Mouse (Mus musculus) megakaryocyte progenitor cell, adult 5-6 weeks (primary cell): ENCODE data around the gene Actr3. TPM values are rescaled to one million over a fixed set of nuclear protein-coding genes. Genes with fewer than 3 reads are reported as not detected.

Source experiments
- ATAC-seq: replicated peaks from 2 replicates; pipeline ENCODE4 v1.8.0; 2016; ENCODE audit warnings: mild to moderate bottlenecking, moderate TSS enrichment, inconsistent platforms; ENCODE audit not compliant: poor library complexity
- total RNA-seq, 2 experiments: library from RNA; stranded (forward) in 1 of 2; stranded (reverse) in 1 of 2; fragments of 157-497, 149-512 nt in 1 of 2; fragments of 200-1000 nt in 1 of 2; gene quantifications; 2 replicates each; pipeline versions ENCODE4 v1.2.3 to v1.2.4; 2015 to 2017

The Actr3 gene
- total RNA-seq, 2 experiments from 2014 or later: 593 to 976 TPM

DNA sequence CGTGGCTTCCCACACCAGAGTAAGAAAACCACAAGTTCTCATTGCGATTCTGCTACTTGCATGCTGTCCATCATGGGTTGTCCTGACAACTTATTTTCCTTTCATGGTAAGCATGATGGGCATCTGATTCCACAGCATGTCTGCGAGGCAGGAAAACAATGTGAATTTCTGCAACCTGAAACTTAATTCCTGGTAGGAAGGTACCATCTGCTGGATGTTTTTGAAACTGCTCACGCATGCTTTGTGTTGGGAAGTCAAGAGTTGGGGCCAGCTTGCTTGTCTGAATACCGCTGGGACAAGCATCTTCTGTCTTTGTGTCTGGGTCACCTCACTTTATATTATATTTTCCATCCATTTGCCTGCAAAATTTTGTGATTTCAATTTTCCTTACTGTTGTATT lies 62.7 kb downstream of the Actr3 start:
- no peak for ATAC-seq

DNA sequence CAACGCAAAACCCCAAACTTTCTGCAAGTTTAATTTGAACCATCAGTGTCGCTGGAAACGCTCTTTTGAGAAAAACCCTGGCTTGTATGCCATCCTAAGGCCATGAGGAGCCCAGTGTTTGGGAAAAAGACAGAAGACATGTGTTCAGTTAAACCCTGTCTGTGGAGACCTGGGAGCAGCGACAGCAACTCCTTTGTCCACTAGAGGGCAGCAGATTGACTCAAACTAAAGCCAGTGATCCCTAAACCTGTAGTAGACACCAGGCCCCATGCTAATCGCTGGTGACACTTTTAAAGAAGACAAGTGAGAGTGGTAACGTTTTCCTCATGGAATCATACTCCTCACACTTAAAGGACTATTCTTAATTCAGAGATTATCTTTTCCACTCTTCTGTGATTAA lies 64.7 kb downstream of the Actr3 start:
- peak; percentile 97 for ATAC-seq

DNA sequence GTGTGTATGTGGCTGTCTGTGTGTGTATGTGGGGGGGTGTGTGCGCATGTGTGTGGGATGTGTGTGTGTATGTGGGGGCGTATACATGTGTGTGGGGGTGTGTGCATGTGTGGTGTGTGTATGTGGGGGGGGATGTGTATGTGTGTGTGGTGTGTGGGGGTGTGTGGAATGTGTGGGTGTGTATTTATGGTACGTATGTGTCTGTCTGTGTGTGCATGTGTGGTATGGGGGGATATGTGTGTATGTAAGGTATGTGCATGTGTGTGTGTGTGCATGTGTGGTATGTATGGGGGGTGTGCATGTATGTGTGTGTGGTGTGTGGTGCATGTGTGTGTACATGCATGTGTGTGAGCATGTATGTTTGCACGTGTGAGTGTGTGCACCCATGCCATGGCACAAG lies 70.0 kb downstream of the Actr3 start:
- no peak for ATAC-seq

DNA sequence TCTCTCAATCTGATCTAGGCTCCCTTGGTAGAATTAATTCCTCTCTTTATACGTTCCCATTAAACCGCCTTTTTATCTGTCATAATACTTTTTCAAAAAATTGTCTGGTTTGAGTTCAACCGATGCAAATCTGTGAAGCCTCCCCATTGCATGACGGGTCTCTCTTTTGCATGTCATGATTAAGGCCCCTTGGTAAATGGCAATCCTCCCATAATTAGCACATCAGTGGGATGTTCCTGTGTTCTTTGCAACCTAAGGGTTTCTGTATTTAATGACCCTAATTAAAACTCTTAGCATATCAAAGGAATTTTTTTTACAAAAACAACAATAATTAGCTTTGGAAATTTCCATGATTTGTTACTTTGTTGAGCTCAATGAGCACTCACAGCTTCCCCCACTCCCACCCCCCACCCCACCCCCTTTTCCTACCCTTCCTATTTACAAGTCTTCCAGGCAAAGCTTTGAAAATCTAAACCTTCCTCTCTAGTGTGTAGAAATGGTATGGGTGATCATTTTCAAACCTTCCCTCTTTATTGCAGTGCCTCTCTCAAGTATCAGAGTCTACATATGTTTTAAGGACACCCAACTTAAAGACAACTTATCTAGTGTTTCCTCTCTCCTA lies 84.0 kb downstream of the Actr3 start:
- no peak for ATAC-seq

DNA sequence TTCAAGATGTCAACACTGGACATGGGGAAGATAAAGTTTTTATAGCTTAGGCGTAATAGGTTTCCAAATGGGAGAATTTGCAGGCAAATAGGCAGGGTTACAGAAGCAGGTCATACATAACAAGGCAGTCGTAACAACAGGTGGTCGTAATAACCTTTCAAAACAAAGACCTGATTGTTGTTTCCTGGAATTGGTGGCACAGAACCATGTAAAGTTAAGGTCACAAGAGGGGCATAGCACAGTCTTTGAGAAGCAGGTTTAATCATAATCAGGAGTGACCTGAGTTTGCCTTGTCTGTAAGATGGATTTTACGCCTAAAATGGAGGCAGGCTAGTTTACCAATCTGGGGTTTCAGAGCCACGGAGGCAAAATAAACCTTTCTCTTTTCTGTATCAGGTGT lies 84.7 kb downstream of the Actr3 start:
- no peak for ATAC-seq

DNA sequence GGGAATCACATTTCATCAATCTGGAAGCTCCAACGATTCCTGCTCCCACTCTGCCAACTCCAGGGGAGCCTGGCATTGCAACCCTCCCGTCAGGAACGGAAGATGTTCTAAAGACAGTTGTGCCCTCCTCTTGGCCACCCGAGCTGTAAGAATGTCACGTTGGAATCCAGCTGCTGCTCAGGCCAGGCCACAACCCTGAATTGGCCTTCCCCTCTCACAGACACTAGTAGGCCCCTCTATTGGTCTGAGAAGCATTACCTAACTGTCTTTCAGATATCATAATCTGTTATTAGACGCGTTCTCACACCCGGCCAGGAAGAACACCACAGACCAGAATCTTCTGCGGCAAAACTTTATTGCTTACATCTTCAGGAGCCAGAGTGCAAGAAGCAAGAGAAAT lies 89.7 kb downstream of the Actr3 start:
- ATAC-seq: peak; percentile 52

DNA sequence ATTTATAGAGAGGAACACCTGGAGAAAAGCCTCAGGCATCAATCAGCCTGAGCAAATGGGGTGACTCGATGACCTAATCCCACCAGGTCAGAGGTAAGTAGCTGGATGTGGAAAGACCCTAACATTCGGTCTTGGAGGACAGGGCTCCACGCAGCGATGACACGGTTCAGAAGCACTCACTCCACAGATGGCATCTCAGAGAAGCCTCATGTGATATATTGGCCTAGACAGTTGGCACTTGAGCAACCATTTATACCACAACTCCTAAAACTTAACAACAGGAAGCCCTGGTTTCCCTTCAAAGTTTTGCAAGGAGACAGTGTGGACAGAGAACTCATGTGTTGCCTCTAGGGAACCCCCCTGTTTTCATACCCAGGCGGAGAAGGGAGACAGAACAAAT lies 90.1 kb downstream of the Actr3 start:
- ATAC-seq: peak; percentile 90

DNA sequence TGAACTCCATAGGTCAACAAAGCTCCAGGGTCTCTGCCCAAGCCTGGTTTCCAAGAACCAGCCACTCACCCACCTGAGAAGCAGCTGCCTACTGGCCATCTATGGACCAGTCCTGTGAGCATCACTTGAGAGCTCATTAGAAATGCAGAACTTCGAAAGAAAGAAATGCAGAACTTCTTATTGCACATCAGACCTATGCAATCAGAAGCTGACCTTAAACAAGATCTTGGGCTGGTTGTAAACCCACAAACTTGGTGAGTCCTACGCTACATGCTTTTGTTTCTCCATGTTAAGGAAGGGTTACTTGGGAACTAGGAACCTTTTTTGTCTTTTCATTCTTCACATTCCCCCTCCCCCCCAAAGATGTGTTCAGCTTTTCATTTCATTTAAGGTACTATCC lies 92.4 kb downstream of the Actr3 start:
- peak; percentile 57 for ATAC-seq

Other genes starting within 250 kb of the Actr3 start
- gene Slc35f5, start 124.9 kb upstream of the Actr3 start, total RNA-seq (2015): 10.4 and 11.1 TPM in 2 replicates
- 8.9 and 14.0 TPM in 2 replicates for gene Slc35f5, start 124.9 kb upstream of the Actr3 start, total RNA-seq (2017)
- gene Gpr39, start 241.3 kb upstream of the Actr3 start, total RNA-seq (2015): not detected in 2 replicates
- gene Gpr39, start 241.3 kb upstream of the Actr3 start, total RNA-seq (2017): not detected in 2 replicates